Comparison of ENCODE assay signal across 27 mouse cellular contexts in genomic region chr13:56526871-56527270, GRCm38 (mm10). TPM values are rescaled to one million over a fixed set of nuclear protein-coding genes. Genes with fewer than 3 reads are reported as not detected.
"Had no signal": no experiment of that assay in that cellular context is flagged by ENCODE, and none has a peak within 500 bp of the region (broad histone marks: within the 10 kb centered on the region; RNA-seq: fewer than 3 reads in every experiment).

No protein-coding gene starts in this region.

- H3K4me1 ChIP-seq: neural tube, embryonic 13.5 days; stomach, embryonic 15.5 days had no signal

- H3K27ac ChIP-seq: neural tube, embryonic 12.5 days; neural tube, embryonic 13.5 days; neural tube, embryonic 15.5 days; stomach, embryonic 15.5 days; stomach, postnatal 0 days had no signal

- DNase-seq: retina, postnatal 1 day; right cerebral cortex, adult 18-20 months; right cerebral cortex, postnatal 14 days; right cerebral cortex, postnatal 25 days; right cerebral cortex, postnatal 4 days; spleen, adult 18-20 months; thymus, adult 18-20 months; thymus, adult 2 months; thymus, postnatal 14 days; thymus, postnatal 25 days; thymus, postnatal 36 days; thymus, postnatal 4 days had no signal

- H3K9me3 ChIP-seq: neural tube, embryonic 12.5 days; neural tube, embryonic 13.5 days; neural tube, embryonic 15.5 days; stomach, embryonic 15.5 days had no signal

- H3K4me3 ChIP-seq: neural tube, embryonic 12.5 days; neural tube, embryonic 13.5 days; neural tube, embryonic 15.5 days; stomach, embryonic 15.5 days had no signal

- H3K36me3 ChIP-seq: neural tube, embryonic 12.5 days; neural tube, embryonic 13.5 days; neural tube, embryonic 15.5 days; stomach, embryonic 15.5 days had no signal

- H3K27me3 ChIP-seq: neural tube, embryonic 12.5 days; neural tube, embryonic 13.5 days; neural tube, embryonic 15.5 days; stomach, embryonic 15.5 days had no signal

RNA-seq across cellular contexts. Expression of gene Lect2, which starts 21.4 kb away (rescaled TPM):
- total RNA-seq: neutrophil, adult 5-6 weeks had no signal
- polyA plus RNA-seq: neural tube, embryonic 11.5 days; neural tube, embryonic 12.5 days; neural tube, embryonic 13.5 days; neural tube, embryonic 14.5 days; neural tube, embryonic 15.5 days; spleen, adult 2 months; stomach, embryonic 14.5 days; testis, adult 2 months; thymus, adult 2 months; thymus, postnatal 0 days; urinary bladder, adult 2 months had no signal

RNA-seq across cellular contexts. Expression of gene Il9, which starts 44.8 kb away (rescaled TPM):
- total RNA-seq: neutrophil, adult 5-6 weeks had no signal
- polyA plus RNA-seq: neural tube, embryonic 11.5 days; neural tube, embryonic 12.5 days; neural tube, embryonic 13.5 days; neural tube, embryonic 14.5 days; neural tube, embryonic 15.5 days; small intestine, adult 2 months; spleen, adult 2 months; stomach, embryonic 14.5 days; stomach, embryonic 15.5 days; stomach, embryonic 16.5 days; stomach, postnatal 0 days; urinary bladder, adult 2 months had no signal
